Mouse (Mus musculus) common myeloid progenitor, adult 5-6 weeks (primary cell): ENCODE measurements at regions not wholly inside any gene's neighbourhood (a gene's known extent, or its start where the extent isn't known, plus 50 kb on each side); places are given as distances from the start of the nearest gene placed in this dataset.
"Not testable (repeated sequence)": the region's sequence is repeated elsewhere in the genome, so short reads cannot be mapped to it uniquely, and the experiment has no call there.

ENCODE experiments used
- ATAC-seq: replicated peaks from 2 replicates; pipeline ENCODE4 v1.8.0; 2016; ENCODE audit warnings: low read depth, mild to moderate bottlenecking, moderate TSS enrichment, inconsistent platforms; ENCODE audit not compliant: poor library complexity, severe bottlenecking

- ATAC-seq = no peak
Measured at GRCm38 (mm10) chr13:102014514-102014913, 246.5 kb upstream of the Pik3r1 start.

DNA sequence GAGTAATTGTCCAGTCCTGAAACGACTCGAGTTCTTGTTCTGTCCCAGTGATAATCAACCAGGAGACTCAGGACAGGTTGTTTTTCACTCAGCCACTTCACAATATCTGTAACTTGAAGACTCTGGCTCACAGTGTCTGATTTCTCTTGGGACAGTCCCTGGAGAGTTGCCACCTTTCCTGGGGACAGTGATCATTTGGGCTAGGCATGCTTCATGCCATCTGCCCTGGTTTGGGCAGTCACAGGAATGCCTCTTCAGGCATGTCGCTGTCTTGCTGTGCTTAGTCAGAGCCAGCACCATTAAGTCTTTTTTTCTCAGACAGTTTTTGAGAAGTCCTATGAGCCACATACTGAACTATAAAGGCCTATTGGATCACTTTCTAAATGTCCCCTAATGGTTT is 246.9 kb upstream of the Pik3r1 start:
- no peak for ATAC-seq

GRCm38 (mm10) chr13:102016518-102016917 is 248.5 kb upstream of the Pik3r1 start:
- ATAC-seq = no peak

GRCm38 (mm10) chr13:102022273-102022672 is 254.3 kb upstream of the Pik3r1 start:
- ATAC-seq = no peak

DNA sequence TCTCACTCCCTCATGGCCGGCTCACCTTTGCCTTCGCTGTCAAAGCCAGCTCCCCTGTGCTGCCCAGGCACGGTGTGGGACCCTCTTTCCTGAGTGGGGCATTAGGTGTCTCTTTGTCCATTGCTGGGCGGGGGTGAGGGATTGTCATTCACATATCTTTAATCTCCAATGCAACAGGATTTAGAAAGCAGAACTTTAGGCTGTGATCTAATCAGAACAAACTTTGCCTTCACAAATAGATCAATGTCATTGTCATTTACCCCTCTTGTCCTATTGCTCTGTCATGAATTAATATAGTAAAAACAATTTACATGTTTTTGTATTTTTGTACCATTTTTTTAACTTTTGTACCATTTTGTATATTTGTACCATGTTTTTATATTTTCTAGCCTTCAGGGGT is 254.7 kb upstream of the Pik3r1 start:
- ATAC-seq = no peak

- no peak for ATAC-seq
Measured at GRCm38 (mm10) chr13:102023624-102024023, 255.6 kb upstream of the Pik3r1 start.

DNA sequence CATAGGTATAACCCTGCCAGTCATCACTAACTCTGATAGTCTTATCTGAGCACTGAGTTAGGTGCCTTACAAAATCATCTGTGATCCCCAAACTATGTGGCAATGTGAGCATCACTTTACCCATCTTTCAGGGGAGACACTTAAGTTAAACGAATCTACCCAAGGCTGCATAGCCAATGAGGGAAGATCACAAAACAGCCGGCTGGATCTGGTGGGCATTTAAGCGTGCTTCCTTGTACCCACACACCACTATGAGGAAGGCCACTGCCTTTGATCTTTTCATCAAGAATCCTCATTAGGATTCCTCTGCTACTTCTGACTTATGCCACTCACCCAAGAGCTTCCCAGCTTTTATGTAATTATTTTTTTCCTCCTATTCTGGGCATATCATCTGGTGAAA is 257.1 kb upstream of the Pik3r1 start:
- no peak for ATAC-seq

DNA sequence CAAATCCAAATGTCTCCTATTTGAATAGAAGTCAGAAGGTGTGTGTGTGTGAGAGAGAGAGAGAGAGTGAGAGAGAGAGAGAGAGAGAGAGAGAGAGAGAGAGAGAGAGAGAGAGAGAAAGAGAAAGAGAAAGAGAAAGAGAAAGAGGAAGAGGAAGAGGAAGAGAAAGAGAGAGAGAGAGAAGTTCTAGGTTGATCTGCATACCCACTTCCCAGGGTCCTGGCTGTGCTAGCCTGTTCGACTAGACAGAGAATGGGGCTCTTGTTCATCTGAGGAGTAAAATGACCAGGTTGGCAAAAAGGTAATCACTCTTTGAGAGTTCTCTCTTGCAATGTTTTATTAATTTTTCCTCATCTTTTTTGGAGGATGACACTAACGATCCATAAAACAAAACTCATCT is 257.5 kb upstream of the Pik3r1 start:
- ATAC-seq = not testable (repeated sequence)

DNA sequence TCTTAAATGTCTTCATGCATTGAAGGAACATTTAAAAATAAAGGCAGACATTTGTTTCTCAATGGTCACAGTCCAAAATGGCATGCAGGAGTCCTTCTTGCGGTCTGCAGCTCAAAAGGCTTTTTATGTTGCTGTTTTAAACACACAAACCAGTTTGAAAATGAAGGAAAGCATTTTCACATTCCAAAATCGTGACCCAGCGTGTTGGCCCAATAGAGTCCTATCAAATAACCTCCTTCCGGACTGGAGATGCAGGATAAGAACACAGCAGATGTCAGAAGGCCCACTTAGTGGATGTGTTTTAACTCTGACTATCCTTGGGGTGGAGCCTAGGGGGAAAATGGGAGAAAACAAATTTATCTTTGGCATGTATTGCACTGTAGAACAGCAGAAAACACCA is 263.4 kb upstream of the Pik3r1 start:
- no peak for ATAC-seq

- ATAC-seq = 0 out of 2 replicates have a peak, but pooled peaks have one; percentile 42
Measured at GRCm38 (mm10) chr13:102034484-102034883, 266.5 kb upstream of the Pik3r1 start.

- no peak for ATAC-seq
Measured at GRCm38 (mm10) chr13:102036001-102036400, 268.0 kb upstream of the Pik3r1 start.

DNA sequence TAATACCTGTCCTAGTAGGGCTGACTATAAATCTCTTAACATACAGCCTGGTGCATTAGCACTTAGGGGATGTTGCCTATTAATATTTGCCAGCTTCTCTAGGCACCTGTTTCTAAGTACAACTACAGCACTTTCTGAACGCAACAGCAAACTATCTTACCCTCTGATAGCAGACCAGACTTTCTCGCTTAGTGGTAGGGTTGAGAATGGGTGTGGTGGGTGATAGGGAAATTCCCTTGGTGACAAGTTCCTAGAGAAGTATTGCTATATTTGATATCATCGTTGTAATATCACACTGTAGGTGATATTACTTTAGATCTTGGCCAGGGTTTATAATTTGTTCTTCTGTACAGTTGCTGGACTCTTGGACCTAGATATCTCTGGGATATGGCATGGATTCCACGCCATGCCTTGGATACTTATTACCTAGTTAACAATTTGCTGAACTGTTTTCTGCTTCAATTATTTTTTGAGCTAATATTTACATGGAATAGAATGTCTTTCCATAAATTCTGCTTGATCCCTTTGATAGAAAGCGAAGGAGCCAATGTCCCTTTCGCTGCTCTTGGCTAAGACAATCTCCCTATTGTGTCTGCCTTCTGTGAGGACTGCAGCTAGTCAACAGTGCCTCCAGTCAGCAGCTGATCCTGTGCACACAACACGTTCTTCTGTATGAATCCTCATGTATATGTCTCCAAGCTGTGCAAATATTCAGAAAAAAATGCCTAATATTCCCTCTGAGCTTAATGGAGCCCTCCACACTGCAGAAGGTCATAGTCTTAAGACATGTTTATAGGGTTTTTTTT is 269.0 kb upstream of the Pik3r1 start:
- ATAC-seq = no peak

DNA sequence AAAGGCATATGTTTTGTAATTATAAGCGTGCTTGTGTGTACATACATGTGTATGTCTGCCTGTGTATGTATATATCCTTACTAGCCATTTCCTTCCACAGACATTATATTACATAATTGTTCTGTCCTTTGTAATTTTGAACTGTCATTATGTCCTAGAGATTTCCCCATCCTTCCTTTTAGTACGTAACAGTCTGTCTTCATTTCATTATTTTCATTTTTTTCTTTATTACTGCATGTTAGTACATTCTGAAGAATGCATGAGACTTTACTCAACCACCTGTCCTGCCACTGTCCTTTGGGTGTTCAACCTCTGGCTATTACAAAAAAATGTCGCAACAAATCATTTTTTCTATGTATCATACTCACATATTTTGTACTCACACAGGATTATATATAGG is 292.2 kb upstream of the Pik3r1 start:
- no peak for ATAC-seq

DNA sequence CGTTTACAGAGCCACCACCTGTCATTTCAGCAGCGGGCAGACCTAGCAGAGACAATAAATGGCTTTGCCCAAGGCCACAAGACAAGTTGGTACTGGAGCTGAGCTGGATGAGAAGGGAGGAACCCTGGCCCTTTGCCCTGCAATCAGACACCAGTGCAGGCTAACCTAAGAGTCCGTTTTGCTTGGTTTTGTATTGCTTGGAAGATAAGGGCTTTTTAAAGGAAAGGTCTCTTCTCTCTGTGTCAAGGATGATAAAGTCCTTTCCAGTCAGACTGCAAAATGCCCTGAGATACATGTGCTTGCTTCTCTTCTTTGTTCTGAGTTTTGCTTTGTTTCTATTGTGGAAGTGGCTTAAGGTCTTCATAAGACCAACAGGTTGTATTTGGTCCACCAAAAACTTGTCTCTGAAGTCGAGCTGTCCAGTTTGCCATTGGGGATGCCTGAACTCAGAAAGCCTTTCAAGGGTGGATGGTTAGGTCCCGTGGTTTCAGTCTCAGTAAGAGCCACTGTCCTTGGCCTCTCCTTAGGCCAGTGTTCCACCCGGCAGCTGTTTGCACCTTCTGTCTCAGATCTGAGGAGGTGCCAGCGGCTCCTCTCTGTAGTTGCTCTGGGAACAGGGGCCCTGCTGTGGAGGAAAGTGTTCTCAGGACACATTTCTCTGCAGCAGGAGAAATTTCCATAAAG is 296.7 kb upstream of the Pik3r1 start:
- peak; percentile 86 for ATAC-seq

GRCm38 (mm10) chr13:102065274-102065640 is 297.2 kb upstream of the Pik3r1 start:
- ATAC-seq = no peak

- no peak for ATAC-seq
Measured at GRCm38 (mm10) chr13:102065796-102066195, 297.8 kb upstream of the Pik3r1 start.

DNA sequence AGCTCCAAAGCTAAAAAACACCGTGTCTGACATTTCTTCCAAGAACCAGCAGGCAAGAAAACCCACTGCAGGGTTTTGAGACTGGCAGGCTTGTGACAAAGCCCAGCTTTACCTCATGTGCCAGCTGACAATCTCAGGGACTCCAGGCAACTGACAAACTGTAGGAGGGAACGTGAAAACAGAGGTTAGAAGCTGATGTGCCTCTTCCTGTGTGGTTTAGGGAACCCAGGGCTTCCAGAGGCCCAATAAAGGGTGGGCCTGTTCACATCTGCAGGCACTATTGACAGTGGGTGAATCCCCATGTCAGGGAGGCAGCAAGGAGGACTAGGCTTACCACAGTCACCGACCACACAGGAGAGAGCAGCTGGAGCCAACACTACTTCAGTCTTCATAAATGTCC is 302.7 kb upstream of the Pik3r1 start:
- ATAC-seq = peak; percentile 86

GRCm38 (mm10) chr13:102072366-102072765 is 304.3 kb upstream of the Pik3r1 start:
- ATAC-seq = no peak

DNA sequence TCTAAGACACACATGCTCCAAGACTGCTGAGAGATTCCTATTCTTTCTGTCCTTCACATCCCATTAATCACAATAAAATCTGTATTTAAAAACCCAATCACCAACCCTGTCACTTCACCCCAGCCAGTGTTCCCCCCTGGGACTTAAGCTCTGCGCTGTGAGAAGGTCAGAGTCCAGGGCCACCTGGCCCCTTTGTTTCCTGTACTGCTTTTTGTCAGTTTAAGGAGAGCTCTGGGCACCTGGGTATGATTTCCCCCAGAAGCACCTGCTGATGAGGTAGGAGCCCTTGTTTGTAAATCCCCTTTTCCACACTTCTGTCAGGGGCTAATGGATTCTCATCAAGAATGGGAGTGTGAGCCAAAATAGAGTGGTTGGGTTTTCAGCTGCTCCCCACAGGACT is 319.7 kb upstream of the Pik3r1 start:
- no peak for ATAC-seq

GRCm38 (mm10) chr13:102089551-102089950 is 321.5 kb upstream of the Pik3r1 start:
- ATAC-seq = peak; percentile 80

DNA sequence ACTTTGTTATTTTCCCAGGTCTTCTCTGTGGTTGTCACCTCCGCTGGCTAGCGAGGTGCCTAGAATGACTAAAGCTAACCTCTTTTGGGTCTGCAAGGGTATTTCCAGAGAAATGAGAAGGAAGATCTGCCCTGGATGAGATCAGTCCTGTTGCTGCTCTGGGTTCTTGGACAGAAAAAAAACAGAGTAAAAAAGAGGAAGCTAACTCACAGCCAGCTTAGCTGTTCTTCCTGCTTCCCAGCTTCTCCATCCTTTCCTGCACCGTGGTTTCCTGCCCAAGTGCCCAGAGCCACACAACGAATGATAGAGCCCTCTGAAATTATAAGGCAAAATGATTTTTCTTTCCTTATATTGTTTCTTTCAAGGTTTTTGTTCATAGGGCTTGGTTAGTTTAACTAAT is 326.2 kb upstream of the Pik3r1 start:
- peak; percentile 78 for ATAC-seq

DNA sequence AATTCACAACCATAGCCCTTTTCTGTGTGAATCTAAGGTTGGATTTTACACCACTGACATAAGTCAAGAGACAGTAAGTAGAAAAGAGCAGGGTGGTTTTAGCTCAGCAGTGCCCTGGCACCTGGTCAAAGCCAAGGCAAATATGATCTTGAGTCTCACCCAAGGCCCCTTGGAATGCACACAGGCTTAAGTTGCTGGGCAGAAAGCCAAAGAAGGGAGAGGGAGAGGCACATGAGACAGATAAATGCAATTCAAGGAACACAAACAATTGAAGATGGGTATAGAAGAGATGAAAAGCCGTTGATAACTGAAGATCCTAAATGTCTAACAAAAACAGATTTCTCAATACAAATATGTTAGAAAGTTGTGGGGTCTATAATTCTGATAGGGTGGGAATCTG is 335.1 kb upstream of the Pik3r1 start:
- ATAC-seq = no peak
